Mouse (Mus musculus) lung, postnatal 0 days (tissue): Measurements from ENCODE around the gene Syndig1l.

Source experiments
- CTCF ChIP-seq: IDR thresholded peaks from 2 replicates; pipeline ENCODE4 v1.5.1; 2016; ENCODE audit warnings: antibody characterized with exemption, mild to moderate bottlenecking
- EP300 ChIP-seq: IDR thresholded peaks from 2 replicates; pipeline ENCODE4 v1.6.1; 2016; ENCODE audit warnings: antibody characterized with exemption, mild to moderate bottlenecking, control low read depth

- no peak for TF ChIP-seq EP300
- no peak for TF ChIP-seq CTCF
Measured at GRCm38 (mm10) chr12:84718462-84719244, 20.0 kb upstream of the Syndig1l start.
